Mouse (Mus musculus): ENCODE measurements around the gene Stra6. TPM values are rescaled to one million over a fixed set of nuclear protein-coding genes. Genes with fewer than 3 reads are reported as not detected.

The Stra6 gene
- polyA plus RNA-seq, 1 experiment = 0.42 TPM

DNA sequence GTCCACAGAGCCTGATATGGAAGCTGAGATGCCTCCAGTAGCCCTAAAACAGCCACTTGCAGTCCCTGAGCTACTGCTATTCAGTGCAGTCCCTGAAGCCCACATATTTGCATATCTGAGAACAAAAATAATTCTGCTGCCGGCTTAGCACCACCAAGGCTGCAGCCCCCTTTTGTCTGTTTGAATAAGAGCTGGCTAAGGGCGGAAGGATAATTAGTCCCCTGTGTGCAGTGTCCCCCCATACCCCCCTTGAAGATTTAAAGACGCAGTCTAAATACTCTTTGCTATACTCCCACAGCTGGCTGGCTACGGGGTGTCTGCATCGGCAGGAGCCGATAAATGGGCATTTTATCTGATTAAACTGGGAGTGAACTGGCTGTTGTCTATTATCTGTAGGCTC, 15.0 kb upstream of the Stra6 start:
- Histone ChIP-seq H3K4me3 (ENCODE audit: insufficient read depth, low read length) (no peak overlapping the region), H3K27ac (ENCODE audit: insufficient read depth, low read length) (no peak overlapping the region), H3K4me1 (ENCODE audit: control insufficient read depth, insufficient read depth, low read length) (no peaks in the 10 kb centered on the region)
- TF ChIP-seq POLR2A (IDR thresholded peaks at IDR 0.05; ENCODE audit: low read depth, low read length) (no peak), CTCF (IDR thresholded peaks at IDR 0.05; ENCODE audit: borderline replicate concordance, insufficient read depth, low read length) (no peak)

DNA sequence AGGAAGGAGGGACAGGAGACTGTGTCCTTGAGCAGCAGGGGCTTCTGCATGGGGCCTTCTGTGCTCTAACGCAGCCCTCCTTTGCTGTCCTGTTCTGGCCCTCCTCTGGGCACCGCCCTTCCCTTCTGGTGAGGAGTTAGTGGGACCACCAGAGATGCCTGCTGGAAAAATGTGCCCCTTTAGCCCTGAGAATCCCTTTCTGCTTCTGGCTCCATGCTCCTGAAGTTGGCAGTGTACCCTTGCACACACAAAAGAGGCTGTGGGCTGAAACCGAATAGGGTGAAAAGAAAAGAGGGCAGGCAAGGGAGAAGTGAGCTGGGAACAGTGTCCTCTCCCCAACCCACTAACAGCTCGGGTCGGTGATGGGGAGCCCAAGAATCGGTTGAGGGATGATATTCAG, 14.4 kb upstream of the Stra6 start:
- Histone ChIP-seq H3K4me1 (ENCODE audit: control insufficient read depth, insufficient read depth, low read length) (no peaks in the 10 kb centered on the region), H3K27ac (ENCODE audit: insufficient read depth, low read length) (no peak overlapping the region), H3K4me3 (ENCODE audit: insufficient read depth, low read length) (no peak overlapping the region)
- no peak for TF ChIP-seq CTCF (IDR thresholded peaks at IDR 0.05; ENCODE audit: borderline replicate concordance, insufficient read depth, low read length)
- TF ChIP-seq POLR2A (IDR thresholded peaks at IDR 0.05; ENCODE audit: low read depth, low read length) = no peak

DNA sequence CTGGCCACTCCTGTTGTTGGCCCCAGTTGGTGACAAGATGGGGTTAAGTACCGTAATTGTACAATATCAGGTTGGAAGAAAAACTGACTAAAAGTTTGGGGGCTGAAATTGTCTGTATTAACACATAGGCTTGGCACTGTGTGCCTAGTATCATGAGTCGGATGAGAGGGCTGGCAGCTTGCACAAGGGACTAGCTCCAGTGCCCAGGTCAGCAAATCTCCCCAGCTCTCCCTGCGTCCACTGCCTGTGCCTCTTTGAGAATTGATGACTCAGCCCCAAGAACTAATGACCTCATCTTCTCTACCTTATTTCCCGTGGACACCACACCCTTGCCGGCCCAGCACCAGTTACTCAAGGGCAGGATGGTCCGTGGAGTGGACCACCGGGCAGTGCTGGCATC, 13.7 kb upstream of the Stra6 start:
- Histone ChIP-seq H3K4me3 (ENCODE audit: insufficient read depth, low read length) (no peak overlapping the region), H3K4me1 (ENCODE audit: control insufficient read depth, insufficient read depth, low read length) (no peaks in the 10 kb centered on the region), H3K27ac (ENCODE audit: insufficient read depth, low read length) (no peak overlapping the region)
- TF ChIP-seq CTCF (IDR thresholded peaks at IDR 0.05; ENCODE audit: borderline replicate concordance, insufficient read depth, low read length) = no peak
- no peak for TF ChIP-seq POLR2A (IDR thresholded peaks at IDR 0.05; ENCODE audit: low read depth, low read length)

DNA sequence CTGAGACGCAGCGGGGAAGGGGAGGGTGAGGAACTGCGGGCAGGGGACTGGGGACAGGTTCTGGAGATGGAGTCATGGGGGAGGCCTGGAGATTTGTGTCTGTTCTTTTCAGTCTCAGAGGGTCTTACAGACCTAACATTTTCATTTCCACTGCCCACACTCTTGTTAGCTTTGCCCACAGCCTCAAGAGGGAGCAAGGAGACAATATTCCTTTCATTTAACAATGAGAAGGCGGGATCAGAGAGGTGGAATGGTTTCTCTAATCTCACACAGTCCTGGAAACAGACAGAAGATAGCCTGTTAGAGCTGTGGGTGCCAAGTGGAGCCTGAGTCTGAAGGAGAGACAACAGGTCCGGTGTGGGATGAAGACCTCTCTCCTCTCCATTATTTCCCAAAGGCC, 11.7 kb upstream of the Stra6 start:
- TF ChIP-seq POLR2A (IDR thresholded peaks at IDR 0.05; ENCODE audit: low read depth, low read length) = no peak
- no peak for TF ChIP-seq CTCF (IDR thresholded peaks at IDR 0.05; ENCODE audit: borderline replicate concordance, insufficient read depth, low read length)
- no peaks in the 10 kb centered on the region for H3K4me1 ChIP-seq (ENCODE audit: control insufficient read depth, insufficient read depth, low read length)
- H3K4me3 ChIP-seq (ENCODE audit: insufficient read depth, low read length) = no peak overlapping the region
- H3K27ac ChIP-seq (ENCODE audit: insufficient read depth, low read length) = no peak overlapping the region

DNA sequence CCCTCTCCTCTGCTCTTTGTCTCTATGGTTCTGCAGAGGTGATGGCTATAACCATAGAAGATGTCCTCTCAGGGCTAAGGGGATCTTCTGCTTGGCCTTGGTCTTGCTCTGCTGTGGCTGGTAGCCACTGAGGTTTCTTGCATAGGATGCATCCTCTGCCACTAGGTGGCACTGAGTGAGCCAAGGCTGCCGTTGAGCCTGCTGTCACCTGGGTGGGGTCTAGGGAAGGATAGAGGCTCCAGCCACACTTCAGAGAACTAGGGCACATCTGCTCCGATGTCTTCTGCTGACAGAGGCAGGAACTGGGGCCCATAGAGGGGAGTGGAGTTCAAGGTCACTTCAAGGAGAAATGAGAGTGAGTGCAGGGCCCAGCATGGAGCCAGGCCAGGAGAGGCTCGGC, 10.5 kb upstream of the Stra6 start:
- TF ChIP-seq POLR2A (IDR thresholded peaks at IDR 0.05; ENCODE audit: low read depth, low read length) (no peak), CTCF (IDR thresholded peaks at IDR 0.05; ENCODE audit: borderline replicate concordance, insufficient read depth, low read length) (peak; percentile 89)
- H3K4me1 ChIP-seq (ENCODE audit: control insufficient read depth, insufficient read depth, low read length) = no peaks in the 10 kb centered on the region
- no peak overlapping the region for H3K4me3 ChIP-seq (ENCODE audit: insufficient read depth, low read length)
- H3K27ac ChIP-seq (ENCODE audit: insufficient read depth, low read length) = no peak overlapping the region

DNA sequence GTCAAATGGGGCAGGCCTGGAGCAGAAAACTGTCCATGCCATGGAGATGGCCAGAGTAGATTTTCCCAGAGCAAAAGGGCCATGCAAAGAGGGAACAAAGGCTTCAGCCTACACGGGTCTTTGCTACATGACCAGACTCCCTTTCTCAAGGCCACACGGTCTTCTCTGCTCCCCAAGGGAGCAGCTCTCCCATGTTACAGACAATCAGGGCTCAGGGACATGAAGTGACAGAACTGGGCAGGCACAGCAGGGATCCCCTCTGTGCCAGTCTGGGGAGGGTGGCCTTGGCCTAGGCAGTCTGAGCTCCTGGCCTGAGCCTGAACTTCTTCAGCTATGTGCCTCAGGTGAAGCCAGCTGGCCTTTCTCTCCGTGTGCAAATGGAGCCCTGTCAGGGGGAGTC, 10.0 kb upstream of the Stra6 start:
- no peak for TF ChIP-seq POLR2A (IDR thresholded peaks at IDR 0.05; ENCODE audit: low read depth, low read length)
- TF ChIP-seq CTCF (IDR thresholded peaks at IDR 0.05; ENCODE audit: borderline replicate concordance, insufficient read depth, low read length) = no peak
- Histone ChIP-seq H3K4me1 (ENCODE audit: control insufficient read depth, insufficient read depth, low read length) (no peaks in the 10 kb centered on the region), H3K4me3 (ENCODE audit: insufficient read depth, low read length) (no peak overlapping the region), H3K27ac (ENCODE audit: insufficient read depth, low read length) (no peak overlapping the region)

DNA sequence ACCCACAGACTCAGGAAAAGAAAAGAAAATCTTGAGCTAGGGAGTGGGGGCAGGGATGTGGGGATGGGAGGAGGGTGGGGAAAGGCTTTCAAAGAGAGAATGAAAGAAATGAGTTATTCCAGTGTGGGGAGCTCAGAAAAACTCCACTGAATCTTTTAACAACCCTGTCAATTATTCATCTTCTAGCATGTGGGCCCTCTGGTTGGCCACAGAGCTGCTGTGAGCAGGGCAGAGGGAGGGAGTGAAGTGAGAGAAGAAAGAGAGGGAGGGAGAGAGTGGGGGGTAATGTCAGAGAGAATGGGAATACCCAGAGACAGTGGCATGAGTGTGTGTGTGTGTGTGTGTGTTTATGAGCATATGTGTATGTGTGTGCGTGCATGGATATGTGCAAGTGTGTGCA, 9.6 kb upstream of the Stra6 start:
- Histone ChIP-seq H3K4me3 (ENCODE audit: insufficient read depth, low read length) (no peak overlapping the region), H3K4me1 (ENCODE audit: control insufficient read depth, insufficient read depth, low read length) (no peaks in the 10 kb centered on the region), H3K27ac (ENCODE audit: insufficient read depth, low read length) (no peak overlapping the region)
- TF ChIP-seq POLR2A (IDR thresholded peaks at IDR 0.05; ENCODE audit: low read depth, low read length) (no peak), CTCF (IDR thresholded peaks at IDR 0.05; ENCODE audit: borderline replicate concordance, insufficient read depth, low read length) (no peak)

DNA sequence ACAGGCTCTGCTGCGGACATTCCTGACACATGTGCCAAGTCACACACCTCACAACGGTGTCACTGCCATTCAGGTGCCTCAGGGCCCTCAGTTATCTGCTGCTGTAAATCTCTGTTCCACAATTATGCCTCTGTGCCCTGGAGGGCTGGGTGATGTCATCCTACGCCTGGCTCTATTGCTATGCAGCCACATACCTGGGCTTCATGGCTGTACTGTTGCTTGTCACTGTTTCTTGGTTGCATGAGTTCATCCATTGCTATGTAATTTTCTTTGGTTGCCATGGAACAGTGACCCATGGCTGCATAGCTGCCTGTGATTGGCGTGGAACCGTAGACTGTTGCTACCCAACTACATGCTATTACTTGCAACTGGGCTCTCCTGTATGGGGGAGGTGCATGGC, 7.9 kb upstream of the Stra6 start:
- Histone ChIP-seq H3K4me3 (ENCODE audit: insufficient read depth, low read length) (no peak overlapping the region), H3K27ac (ENCODE audit: insufficient read depth, low read length) (no peak overlapping the region), H3K4me1 (ENCODE audit: control insufficient read depth, insufficient read depth, low read length) (no peaks in the 10 kb centered on the region)
- TF ChIP-seq CTCF (IDR thresholded peaks at IDR 0.05; ENCODE audit: borderline replicate concordance, insufficient read depth, low read length) (no peak), POLR2A (IDR thresholded peaks at IDR 0.05; ENCODE audit: low read depth, low read length) (no peak)

DNA sequence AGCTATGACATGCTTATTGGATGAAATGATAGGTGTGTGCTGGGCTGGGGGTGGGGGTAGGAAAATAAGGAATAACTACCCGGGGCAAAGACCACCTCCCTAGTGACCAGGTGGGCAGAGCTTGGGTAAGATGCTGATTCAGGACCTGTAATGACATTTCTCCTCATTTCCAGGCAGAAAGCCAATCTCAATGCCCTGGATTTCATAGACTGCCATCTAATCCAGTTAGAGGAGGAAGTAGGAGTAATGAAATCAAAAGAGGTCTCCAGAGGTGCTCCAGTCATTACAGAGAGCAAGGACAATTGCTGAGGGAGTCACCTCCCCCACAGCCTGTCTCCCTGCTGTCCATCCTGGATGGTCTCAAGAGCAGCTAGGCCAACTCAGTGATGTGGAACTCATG, 3.7 kb upstream of the Stra6 start:
- H3K4me1 ChIP-seq (ENCODE audit: control insufficient read depth, insufficient read depth, low read length) = no peaks in the 10 kb centered on the region
- TF ChIP-seq CTCF (IDR thresholded peaks at IDR 0.05; ENCODE audit: borderline replicate concordance, insufficient read depth, low read length) (no peak), POLR2A (IDR thresholded peaks at IDR 0.05; ENCODE audit: low read depth, low read length) (no peak)
- no peak overlapping the region for H3K4me3 ChIP-seq (ENCODE audit: insufficient read depth, low read length)
- H3K27ac ChIP-seq (ENCODE audit: insufficient read depth, low read length) = no peak overlapping the region

DNA sequence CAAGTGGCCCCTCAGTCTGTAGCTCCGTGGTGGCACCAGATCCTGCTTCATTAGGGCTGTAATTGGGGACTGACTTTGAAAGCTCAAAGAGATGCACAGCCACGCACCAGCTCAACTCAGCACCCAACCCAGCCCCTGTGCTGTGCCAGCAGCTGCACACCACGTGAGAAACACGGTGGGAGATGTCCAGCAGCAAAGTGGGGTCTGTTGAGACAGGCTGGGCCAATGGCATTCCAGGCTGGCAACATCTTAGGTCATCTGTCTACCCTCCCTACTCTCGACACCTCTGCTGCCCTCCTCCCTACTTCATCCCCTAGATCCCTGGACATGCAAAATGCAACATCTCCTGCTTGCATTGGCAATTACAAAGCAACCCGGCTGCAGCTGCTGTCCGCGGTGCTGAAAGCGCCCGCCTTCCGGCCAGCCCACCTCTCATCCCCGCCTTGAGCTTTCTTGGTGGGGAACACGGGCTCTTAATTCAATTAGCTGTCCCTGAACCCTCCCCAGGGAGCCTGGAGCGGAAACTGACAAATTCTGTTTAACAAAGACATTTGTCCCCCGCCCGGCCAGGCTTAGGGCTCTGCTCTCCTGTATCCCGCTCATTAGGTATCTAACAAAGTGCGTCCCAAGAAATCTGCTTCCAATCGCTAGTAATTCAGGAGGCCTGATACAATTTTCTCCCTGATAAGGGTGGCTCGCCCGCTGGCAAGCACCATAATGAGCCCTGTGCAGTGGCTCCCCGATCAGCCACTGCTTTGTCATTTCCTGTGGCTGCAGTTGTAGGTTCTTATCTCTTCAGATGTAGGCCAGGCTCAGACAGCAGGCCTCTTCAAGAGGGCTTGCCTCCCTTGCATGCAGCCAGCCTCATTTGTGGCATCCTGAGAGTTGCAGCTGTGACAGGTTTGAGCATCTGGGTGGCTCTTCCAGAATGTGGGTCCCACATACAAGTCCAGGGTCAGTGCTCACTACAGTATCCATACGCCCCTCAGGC, 2.6 kb upstream of the Stra6 start:
- TF ChIP-seq CTCF (IDR thresholded peaks at IDR 0.05; ENCODE audit: borderline replicate concordance, insufficient read depth, low read length) (no peak), POLR2A (IDR thresholded peaks at IDR 0.05; ENCODE audit: low read depth, low read length) (no peak)
- Histone ChIP-seq H3K27ac (ENCODE audit: insufficient read depth, low read length) (no peak overlapping the region), H3K4me3 (ENCODE audit: insufficient read depth, low read length) (no peak overlapping the region), H3K4me1 (ENCODE audit: control insufficient read depth, insufficient read depth, low read length) (no peaks in the 10 kb centered on the region)
